Mouse (Mus musculus) midbrain, postnatal 0 days (tissue): ENCODE data around the gene Tnnt1. TPM values are rescaled to one million over a fixed set of nuclear protein-coding genes. Genes with fewer than 3 reads are reported as not detected.

Experiments
- ATAC-seq: fragments of 200-750 bp; cut with Nextera tagmentation; 2 replicates; pipeline ENCODE4 v1.8.0; 2017; ENCODE audit warnings: moderate number of reproducible peaks, mild to moderate bottlenecking, moderate TSS enrichment, moderate library complexity; ENCODE audit not compliant: low FRiP score
- DNase-seq: peaks from one replicate; pipeline ENCODE4 v3.0.0-alpha.2; 2015; ENCODE audit warnings: low spot score
- H3K27ac ChIP-seq: fragments of 300-500 bp; sonication (generic); 2 replicates; pipeline ENCODE4 v1.5.1; 2014; ENCODE audit warnings: low read depth, mild to moderate bottlenecking, low read length, mixed read lengths
- H3K27me3 ChIP-seq: fragments of 300-500 bp; sonication (generic); 2 replicates; pipeline ENCODE4 v1.6.1; 2014; ENCODE audit warnings: low read length, control low read depth, mixed read lengths; ENCODE audit not compliant: insufficient read depth
- H3K36me3 ChIP-seq: fragments of 300-500 bp; sonication (generic); 2 replicates; pipeline ENCODE4 v1.6.1; 2014; ENCODE audit warnings: low read length, control low read depth, mixed read lengths; ENCODE audit not compliant: insufficient read depth
- H3K4me1 ChIP-seq: fragments of 300-500 bp; sonication (generic); 2 replicates; pipeline ENCODE4 v1.6.1; 2014; ENCODE audit warnings: mild to moderate bottlenecking, control low read depth, antibody characterized with exemption, low read length, mixed read lengths; ENCODE audit not compliant: insufficient read depth
- H3K4me2 ChIP-seq: fragments of 300-500 bp; sonication (generic); 2 replicates; pipeline ENCODE4 v1.6.1; 2014; ENCODE audit warnings: low read depth, mild to moderate bottlenecking, low read length, mixed read lengths; ENCODE audit not compliant: poor library complexity, severe bottlenecking
- H3K4me3 ChIP-seq: fragments of 300-500 bp; sonication (generic); 2 replicates; pipeline ENCODE4 v1.5.1; 2014; ENCODE audit warnings: low read depth, mild to moderate bottlenecking, low read length, moderate library complexity
- H3K9ac ChIP-seq: fragments of 300-500 bp; sonication (generic); replicated peaks from 2 replicates; pipeline ENCODE4 v1.6.1; 2014; ENCODE audit warnings: mild to moderate bottlenecking, low read length, moderate library complexity, mixed read lengths; ENCODE audit not compliant: poor library complexity, severe bottlenecking
- H3K9me3 ChIP-seq: fragments of 300-500 bp; sonication (generic); 2 replicates; pipeline ENCODE4 v1.6.1; 2016; ENCODE audit warnings: low read length, control low read depth
- CTCF ChIP-seq: IDR thresholded peaks from 2 replicates; pipeline ENCODE4 v1.5.1; 2016; ENCODE audit warnings: antibody characterized with exemption, mild to moderate bottlenecking
- WGBS: fragments of 180-500 bp; shearing (Covaris S2); extraction: QIAGEN DNeasy Blood & Tissue Kit; methylation state at CpG from one replicate; pipeline ENCODE4 v1.1.7; 2014; 5-methylcytosine and 5-hydroxymethylcytosine counted together
- polyA plus RNA-seq: library from polyadenylated mRNA; unstranded; fragments of >200 nt; fragmentation: Nextera tagmentation; extraction: Ambion mirVana; gene quantifications from 2 replicates; pipeline ENCODE4 v1.2.1, GENCODE M21; 2015
- total RNA-seq: library from RNA; depleted of rRNA; stranded (reverse); fragments of >200 nt; gene quantifications from 2 replicates; pipeline ENCODE4 v1.2.3, GENCODE M21; 2014

Tnnt1 gene
- total and polyA plus RNA-seq, 2 experiments from 2014 or later: 4.1 to 4.2 TPM

GRCm38 (mm10) chr7:4502421-4503090, 13.6 kb downstream of the Tnnt1 start:
- peak; percentile 76 for DNase-seq
- no peak overlapping the region for H3K27ac ChIP-seq
- 8% methylated on average over 14 of the region's 14 CpGs for WGBS

GRCm38 (mm10) chr7:4501558-4502397, 14.4 kb downstream of the Tnnt1 start, which contains the start of gene Ppp1r12c:
TSS of gene Ppp1r12c (minus strand) at chr7:4501680.
- Histone ChIP-seq H3K4me3 (peak within 1 kb of the TSS; percentile 89), H3K9me3 (no peaks in the 10 kb centered on the region), H3K27me3 (no peaks in the 10 kb centered on the region), H3K4me1 (peaks cover 20% of the 10 kb centered on the region; the same call in 1 of the 2 replicates), H3K9ac (peak within 1 kb of the TSS; percentile 95), H3K27ac (peak within 1 kb of the TSS; percentile 88), H3K4me2 (peak within 1 kb of the TSS; percentile 78), H3K36me3 (peaks cover 6% of the 10 kb centered on the region)
- no peak for TF ChIP-seq CTCF
- DNase-seq: peak; percentile 97
- WGBS: under 1% methylated on average over 43 of the region's 62 CpGs
- ATAC-seq: peak; percentile 93

More at GRCm38 (mm10) chr7:4502421-4503090, 13.6 kb downstream of the Tnnt1 start:
- no peaks in the 10 kb centered on the region for H3K9me3 ChIP-seq
- peak overlapping the region; percentile 78 for H3K4me2 ChIP-seq
- no peaks in the 10 kb centered on the region for H3K27me3 ChIP-seq
- no peaks in the 10 kb centered on the region for H3K36me3 ChIP-seq
- H3K9ac ChIP-seq: peak overlapping the region; percentile 95
- H3K4me3 ChIP-seq: peak overlapping the region; percentile 89
- TF ChIP-seq CTCF: no peak
- H3K4me1 ChIP-seq: peaks cover 20% of the 10 kb centered on the region; the same call in 1 of the 2 replicates
- peak; percentile 7; the same call in 1 of the 2 replicates for ATAC-seq

GRCm38 (mm10) chr7:4500892-4501471, 15.2 kb downstream of the Tnnt1 start:
- Histone ChIP-seq H3K9me3 (no peaks in the 10 kb centered on the region), H3K4me1 (peaks cover 20% of the 10 kb centered on the region; the same call in 1 of the 2 replicates), H3K27me3 (no peaks in the 10 kb centered on the region), H3K9ac (peak overlapping the region; percentile 95), H3K4me2 (peak overlapping the region; percentile 78), H3K27ac (peak overlapping the region; percentile 88), H3K4me3 (peak overlapping the region; percentile 89), H3K36me3 (peaks cover 13% of the 10 kb centered on the region)
- WGBS: 0% methylated on average over 25 of the region's 52 CpGs
- peak; percentile 17 for DNase-seq
- no peak for TF ChIP-seq CTCF
- ATAC-seq: peak; percentile 50

GRCm38 (mm10) chr7:4499034-4499433, 17.1 kb downstream of the Tnnt1 start:
- no peak for TF ChIP-seq CTCF
- 85% methylated on average over 4 of the region's 4 CpGs for WGBS
- 0 out of 2 replicates have a peak overlapping the region, but pooled peaks have one; percentile 18 for H3K27ac ChIP-seq
- H3K4me3 ChIP-seq: no peak overlapping the region
- H3K36me3 ChIP-seq: peaks cover 27% of the 10 kb centered on the region
- H3K27me3 ChIP-seq: no peaks in the 10 kb centered on the region
- H3K4me2 ChIP-seq: peak overlapping the region; percentile 78; the same call in 1 of the 2 replicates
- peak overlapping the region; percentile 50; the same call in 1 of the 2 replicates for H3K9ac ChIP-seq
- DNase-seq: no peak
- H3K4me1 ChIP-seq: peaks cover 20% of the 10 kb centered on the region; the same call in 1 of the 2 replicates
- H3K9me3 ChIP-seq: no peaks in the 10 kb centered on the region
- ATAC-seq: no peak

GRCm38 (mm10) chr7:4498251-4498650, 17.9 kb downstream of the Tnnt1 start:
- no peak for ATAC-seq
- H3K4me2 ChIP-seq: peak overlapping the region; percentile 23; the same call in 1 of the 2 replicates
- no peak overlapping the region for H3K9ac ChIP-seq
- peak; percentile 76 for DNase-seq
- TF ChIP-seq CTCF: no peak
- H3K36me3 ChIP-seq: peaks cover 27% of the 10 kb centered on the region
- H3K4me3 ChIP-seq: no peak overlapping the region
- H3K27me3 ChIP-seq: no peaks in the 10 kb centered on the region
- 10% methylated on average over 9 of the region's 9 CpGs for WGBS
- no peaks in the 10 kb centered on the region for H3K9me3 ChIP-seq
- peaks cover 20% of the 10 kb centered on the region; the same call in 1 of the 2 replicates for H3K4me1 ChIP-seq
- no peak overlapping the region for H3K27ac ChIP-seq
